Mouse (Mus musculus): Measurements from ENCODE around the gene Sppl2b. TPM values are rescaled to one million over a fixed set of nuclear protein-coding genes. Genes with fewer than 3 reads are reported as not detected.
A peak's percentile ranks its signal among the peaks of the same experiment; 100 is the strongest.

Sppl2b gene
- 42.8 and 45.6 TPM in 2 replicates for polyA plus RNA-seq (2016; fragmentation: Nextera tagmentation; extraction: Ambion mirVana)

GRCm38 (mm10) chr10:80854913-80855748 is at the start of gene Sppl2b, which contains the start of gene Lsm7:
Gene Sppl2b (plus strand): TSS chr10:80855275.
Gene Lsm7 (minus strand): TSS chr10:80855209.
- WGBS = under 1% methylated on average over 81 of the region's 81 CpGs
- H3K27me3 ChIP-seq (ENCODE audit: low read depth, poor library complexity, severe bottlenecking) = no peaks in the 10 kb centered on the region

GRCm38 (mm10) chr10:80805322-80805721 is 49.8 kb upstream of the Sppl2b start:
- no peak for DNase-seq (ENCODE audit: low spot score)
- H3K4me1 ChIP-seq = peaks cover 60% of the 10 kb centered on the region
- H3K27me3 ChIP-seq (ENCODE audit: low read depth, poor library complexity, severe bottlenecking) = peaks cover 55% of the 10 kb centered on the region
- H3K4me3 ChIP-seq = 0 out of 2 replicates have a peak overlapping the region, but pooled peaks have one; percentile 67
- WGBS = 94% methylated on average over 5 of the region's 5 CpGs
- H3K9me3 ChIP-seq (replicated peaks) = no peaks in the 10 kb centered on the region
- no peak overlapping the region for H3K27ac ChIP-seq (replicated peaks)
- H3K36me3 ChIP-seq = peaks cover 55% of the 10 kb centered on the region

More at GRCm38 (mm10) chr10:80854913-80855748, at the start of gene Sppl2b, which contains the start of gene Lsm7:
- H3K36me3 ChIP-seq = peaks cover 35% of the 10 kb centered on the region
- H3K4me3 ChIP-seq = peak within 1 kb of the TSS; percentile 99
- H3K4me1 ChIP-seq = peaks cover 50% of the 10 kb centered on the region
- H3K27ac ChIP-seq (replicated peaks) = peak within 1 kb of the TSS; percentile 89
- no peaks in the 10 kb centered on the region for H3K9me3 ChIP-seq (replicated peaks)
- peak; percentile 97 for DNase-seq (ENCODE audit: low spot score)

GRCm38 (mm10) chr10:80805925-80806324 is 49.1 kb upstream of the Sppl2b start:
- WGBS = 17% methylated on average over 3 of the region's 3 CpGs

GRCm38 (mm10) chr10:80806341-80807056 is 48.6 kb upstream of the Sppl2b start:
- no peak for DNase-seq (ENCODE audit: low spot score)
- 40% methylated on average over 34 of the region's 34 CpGs for WGBS
- Histone ChIP-seq H3K9me3 (replicated peaks) (no peaks in the 10 kb centered on the region), H3K4me1 (peaks cover 55% of the 10 kb centered on the region), H3K4me3 (peak overlapping the region; percentile 67), H3K27me3 (ENCODE audit: low read depth, poor library complexity, severe bottlenecking) (peaks cover 66% of the 10 kb centered on the region), H3K27ac (replicated peaks) (peak overlapping the region; percentile 83), H3K36me3 (peaks cover 43% of the 10 kb centered on the region)

More at GRCm38 (mm10) chr10:80805925-80806324, 49.1 kb upstream of the Sppl2b start:
- Histone ChIP-seq H3K9me3 (replicated peaks) (no peaks in the 10 kb centered on the region), H3K36me3 (peaks cover 49% of the 10 kb centered on the region), H3K27me3 (ENCODE audit: low read depth, poor library complexity, severe bottlenecking) (peaks cover 61% of the 10 kb centered on the region), H3K4me1 (peaks cover 57% of the 10 kb centered on the region), H3K27ac (replicated peaks) (no peak overlapping the region), H3K4me3 (peak overlapping the region; percentile 67)
- DNase-seq (ENCODE audit: low spot score) = peak; percentile 83

- Histone ChIP-seq H3K9me3 (replicated peaks) (no peaks in the 10 kb centered on the region), H3K36me3 (peaks cover 37% of the 10 kb centered on the region), H3K27ac (replicated peaks) (peak overlapping the region; percentile 83), H3K4me3 (peak overlapping the region; percentile 67), H3K4me1 (peaks cover 55% of the 10 kb centered on the region), H3K27me3 (ENCODE audit: low read depth, poor library complexity, severe bottlenecking) (peaks cover 73% of the 10 kb centered on the region)
- DNase-seq (ENCODE audit: low spot score) = peak; percentile 83
- WGBS = under 1% methylated on average over 58 of the region's 58 CpGs
Observed at GRCm38 (mm10) chr10:80807057-80807627, 47.9 kb upstream of the Sppl2b start.

- WGBS = 19% methylated on average over 40 of the region's 40 CpGs
- peak overlapping the region; percentile 67 for H3K4me3 ChIP-seq
- DNase-seq (ENCODE audit: low spot score) = peak; percentile 49
Observed at GRCm38 (mm10) chr10:80808099-80808984, 46.7 kb upstream of the Sppl2b start.

GRCm38 (mm10) chr10:80808985-80809632 is 46.0 kb upstream of the Sppl2b start:
- DNase-seq (ENCODE audit: low spot score) = peak; percentile 46
- 6% methylated on average over 18 of the region's 18 CpGs for WGBS
- H3K4me3 ChIP-seq = peak overlapping the region; percentile 67
- peak overlapping the region; percentile 65 for H3K27ac ChIP-seq (replicated peaks)
- H3K36me3 ChIP-seq = peaks cover 17% of the 10 kb centered on the region
- H3K4me1 ChIP-seq = peaks cover 55% of the 10 kb centered on the region
- H3K9me3 ChIP-seq (replicated peaks) = no peaks in the 10 kb centered on the region
- H3K27me3 ChIP-seq (ENCODE audit: low read depth, poor library complexity, severe bottlenecking) = peaks cover 87% of the 10 kb centered on the region

More at GRCm38 (mm10) chr10:80808099-80808984, 46.7 kb upstream of the Sppl2b start:
- Histone ChIP-seq H3K4me1 (peaks cover 55% of the 10 kb centered on the region), H3K27me3 (ENCODE audit: low read depth, poor library complexity, severe bottlenecking) (peaks cover 83% of the 10 kb centered on the region), H3K9me3 (replicated peaks) (no peaks in the 10 kb centered on the region), H3K27ac (replicated peaks) (peak overlapping the region; percentile 65), H3K36me3 (peaks cover 25% of the 10 kb centered on the region)

- 0 out of 2 replicates have a peak overlapping the region, but pooled peaks have one; percentile 23 for H3K27ac ChIP-seq (replicated peaks)
- H3K4me1 ChIP-seq = peaks cover 50% of the 10 kb centered on the region
- H3K4me3 ChIP-seq = peak overlapping the region; percentile 36
- 4% methylated on average over 20 of the region's 20 CpGs for WGBS
- H3K36me3 ChIP-seq = peaks cover 7% of the 10 kb centered on the region
- peaks cover 84% of the 10 kb centered on the region for H3K27me3 ChIP-seq (ENCODE audit: low read depth, poor library complexity, severe bottlenecking)
- no peak for DNase-seq (ENCODE audit: low spot score)
- H3K9me3 ChIP-seq (replicated peaks) = no peaks in the 10 kb centered on the region
Observed at GRCm38 (mm10) chr10:80810084-80810483, 45.0 kb upstream of the Sppl2b start.

GRCm38 (mm10) chr10:80812391-80813041 is 42.6 kb upstream of the Sppl2b start:
- peaks cover 60% of the 10 kb centered on the region for H3K27me3 ChIP-seq (ENCODE audit: low read depth, poor library complexity, severe bottlenecking)
- WGBS = 64% methylated on average over 5 of the region's 5 CpGs

GRCm38 (mm10) chr10:80813366-80813765 is 41.7 kb upstream of the Sppl2b start, which contains the start of gene Jsrp1:
Gene Jsrp1 (minus strand): TSS chr10:80813498.
- no peak within 1 kb of the TSS for H3K4me3 ChIP-seq
- DNase-seq (ENCODE audit: low spot score) = no peak
- H3K4me1 ChIP-seq = peaks cover 19% of the 10 kb centered on the region
- H3K9me3 ChIP-seq (replicated peaks) = no peaks in the 10 kb centered on the region
- H3K27me3 ChIP-seq (ENCODE audit: low read depth, poor library complexity, severe bottlenecking) = peaks cover 52% of the 10 kb centered on the region
- no peak within 1 kb of the TSS for H3K27ac ChIP-seq (replicated peaks)
- 76% methylated on average over 4 of the region's 4 CpGs for WGBS
- H3K36me3 ChIP-seq = no peaks in the 10 kb centered on the region

More at GRCm38 (mm10) chr10:80812391-80813041, 42.6 kb upstream of the Sppl2b start:
- no peak for DNase-seq (ENCODE audit: low spot score)
- H3K9me3 ChIP-seq (replicated peaks) = no peaks in the 10 kb centered on the region
- no peaks in the 10 kb centered on the region for H3K36me3 ChIP-seq
- no peak overlapping the region for H3K27ac ChIP-seq (replicated peaks)
- H3K4me3 ChIP-seq = no peak overlapping the region
- peaks cover 28% of the 10 kb centered on the region for H3K4me1 ChIP-seq

GRCm38 (mm10) chr10:80814800-80815199 is 40.3 kb upstream of the Sppl2b start:
- DNase-seq (ENCODE audit: low spot score) = no peak

More at GRCm38 (mm10) chr10:80814800-80815199, 40.3 kb upstream of the Sppl2b start:
- H3K4me3 ChIP-seq = no peak overlapping the region
- WGBS = 73% methylated on average over 7 of the region's 7 CpGs
- H3K27ac ChIP-seq (replicated peaks) = no peak overlapping the region
- H3K27me3 ChIP-seq (ENCODE audit: low read depth, poor library complexity, severe bottlenecking) = peaks cover 38% of the 10 kb centered on the region
- no peaks in the 10 kb centered on the region for H3K36me3 ChIP-seq
- H3K9me3 ChIP-seq (replicated peaks) = no peaks in the 10 kb centered on the region
- H3K4me1 ChIP-seq = peaks cover 8% of the 10 kb centered on the region
